29 mouse cellular contexts compared by ENCODE assay signal in genomic region chr17:23778447-23778846, GRCm38 (mm10). TPM values are rescaled to one million over a fixed set of nuclear protein-coding genes. Genes with fewer than 3 reads are reported as not detected.
A peak's percentile ranks its signal among the peaks of the same experiment; 100 is the strongest.
DNase-seq lines count a peak whose midpoint lies in the region; ATAC-seq and TF ChIP-seq lines count a peak whose summit lies in the region.
"Had no signal": no experiment of that assay in that cellular context is flagged by ENCODE, and none has a peak within 500 bp of the region (broad histone marks: within the 10 kb centered on the region; RNA-seq: fewer than 3 reads in every experiment).

No protein-coding gene starts in this region.

- H3K4me3 ChIP-seq in lung, embryonic 16.5 days (ENCODE audit: low read length), result no peak overlapping the region
- H3K4me3 ChIP-seq in lung, postnatal 0 days (ENCODE audit: low read depth, low read length), result no peak overlapping the region
- H3K4me3 ChIP-seq in forebrain, embryonic 11.5 days (ENCODE audit: low read depth, low read length), result no peak overlapping the region
- H3K4me3 ChIP-seq: embryonic facial prominence, embryonic 13.5 days; embryonic facial prominence, embryonic 15.5 days; erythroblast, embryonic 14.5 days; forebrain, embryonic 10.5 days; forebrain, embryonic 13.5 days; forebrain, embryonic 15.5 days had no signal

- H3K36me3 ChIP-seq in lung, embryonic 16.5 days (ENCODE audit: control insufficient read depth, insufficient read depth, low read length), result no peaks in the 10 kb centered on the region
- no peaks in the 10 kb centered on the region for H3K36me3 ChIP-seq in lung, postnatal 0 days (ENCODE audit: insufficient read depth, low read length)
- no peaks in the 10 kb centered on the region for H3K36me3 ChIP-seq in forebrain, embryonic 11.5 days (ENCODE audit: control insufficient read depth, insufficient read depth, low read length)
- H3K36me3 ChIP-seq: embryonic facial prominence, embryonic 15.5 days; forebrain, embryonic 15.5 days; G1E had no signal

- 0 out of 2 replicates have a peak, but pooled peaks cover 2% of the 10 kb centered on the region for H3K4me1 ChIP-seq in lung, embryonic 16.5 days (replicated peaks; ENCODE audit: control insufficient read depth, insufficient read depth, low read length)
- H3K4me1 ChIP-seq in lung, postnatal 0 days (ENCODE audit: insufficient read depth, low read depth, low read length), result no peaks in the 10 kb centered on the region
- H3K4me1 ChIP-seq in forebrain, embryonic 11.5 days (replicated peaks; ENCODE audit: control insufficient read depth, insufficient read depth, low read length), result no peaks in the 10 kb centered on the region
- H3K4me1 ChIP-seq: embryonic facial prominence, embryonic 13.5 days had no signal

- TF ChIP-seq EP300 in lung, postnatal 0 days (IDR thresholded peaks at IDR 0.05), result peak; percentile 65

- H3K4me2 ChIP-seq in lung, embryonic 16.5 days (ENCODE audit: low read depth, low read length), result no peak overlapping the region
- H3K4me2 ChIP-seq in lung, postnatal 0 days (replicated peaks; ENCODE audit: low read depth, low read length), result no peak overlapping the region
- H3K4me2 ChIP-seq in forebrain, embryonic 11.5 days (ENCODE audit: low read depth, low read length, severe bottlenecking), result no peak overlapping the region
- H3K4me2 ChIP-seq: embryonic facial prominence, embryonic 13.5 days; embryonic facial prominence, embryonic 15.5 days; forebrain, embryonic 13.5 days; forebrain, embryonic 15.5 days had no signal

- ATAC-seq in lung, embryonic 16.5 days (ENCODE audit: low read depth), result no peak
- peak; percentile 81 for ATAC-seq in lung, postnatal 0 days
- no peak for ATAC-seq in forebrain, embryonic 11.5 days (replicated peaks; ENCODE audit: low FRiP score)
- ATAC-seq: activated CD4-positive, CD25-positive, alpha-beta regulatory T cell, adult 4 months; CD4-positive, CD25-positive, alpha-beta regulatory T cell, adult 4 months; forebrain, embryonic 13.5 days; forebrain, embryonic 15.5 days; forebrain, postnatal 0 days; Patski had no signal

- DNase-seq in lung, adult 18-20 months, result peak; percentile 32 to 59
- no peak for DNase-seq in lung, postnatal 14 days
- DNase-seq in lung, postnatal 10 days, result no peak
- peak; percentile 72 for DNase-seq in lung, postnatal 0 days (ENCODE audit: low spot score)
- peak; percentile 47 for DNase-seq in lung, postnatal 36 days
- DNase-seq in forebrain, embryonic 11.5 days (ENCODE audit: low spot score), result no peak
- no peak for DNase-seq in cerebellum, adult 11 months
- DNase-seq: adrenal gland, adult 8-10 months; adrenal gland, postnatal 14 days; adrenal gland, postnatal 36 days; cerebellum, adult 18-20 months; cerebellum, adult 8-10 months; cerebellum, adult 9-11 months; cerebellum, postnatal 14 days; cerebellum, postnatal 36 days; embryo, embryonic 11 days; forebrain, postnatal 0 days had no signal

- TF ChIP-seq CTCF in lung, postnatal 0 days (IDR thresholded peaks at IDR 0.05), result no peak

- H3K9ac ChIP-seq in lung, embryonic 16.5 days (ENCODE audit: low read length), result 0 out of 2 replicates have a peak overlapping the region, but pooled peaks have one; percentile 28
- no peak overlapping the region for H3K9ac ChIP-seq in lung, postnatal 0 days (replicated peaks; ENCODE audit: low read depth)
- H3K9ac ChIP-seq in forebrain, embryonic 11.5 days (ENCODE audit: low read length), result no peak overlapping the region
- H3K9ac ChIP-seq: embryonic facial prominence, embryonic 13.5 days; embryonic facial prominence, embryonic 15.5 days; forebrain, embryonic 13.5 days; forebrain, embryonic 15.5 days; forebrain, postnatal 0 days had no signal

- 43% methylated on average over 2 of the region's 2 CpGs for WGBS in lung, embryonic 16.5 days
- 34% methylated on average over 2 of the region's 2 CpGs for WGBS in lung, postnatal 0 days
- WGBS in forebrain, embryonic 11.5 days, result 61% methylated on average over 2 of the region's 2 CpGs

- H3K27me3 ChIP-seq in lung, embryonic 16.5 days (ENCODE audit: control insufficient read depth, insufficient read depth, low read depth, low read length), result no peaks in the 10 kb centered on the region
- no peaks in the 10 kb centered on the region for H3K27me3 ChIP-seq in lung, postnatal 0 days (replicated peaks; ENCODE audit: insufficient read depth, low read length)
- H3K27me3 ChIP-seq in forebrain, embryonic 11.5 days (ENCODE audit: control insufficient read depth, insufficient read depth, low read length), result no peaks in the 10 kb centered on the region
- H3K27me3 ChIP-seq: CH12.LX; embryonic facial prominence, embryonic 13.5 days; embryonic facial prominence, embryonic 15.5 days; forebrain, embryonic 13.5 days; forebrain, embryonic 15.5 days; Patski had no signal

- no peaks in the 10 kb centered on the region for H3K9me3 ChIP-seq in lung, embryonic 16.5 days (ENCODE audit: control insufficient read depth, low read length)
- H3K9me3 ChIP-seq in lung, postnatal 0 days (ENCODE audit: low read length), result no peaks in the 10 kb centered on the region
- H3K9me3 ChIP-seq in forebrain, embryonic 11.5 days (ENCODE audit: control insufficient read depth, low read length), result no peaks in the 10 kb centered on the region
- H3K9me3 ChIP-seq: embryonic facial prominence, embryonic 13.5 days; embryonic facial prominence, embryonic 15.5 days; forebrain, embryonic 10.5 days; forebrain, embryonic 13.5 days; forebrain, embryonic 15.5 days; G1E had no signal

- H3K27ac ChIP-seq in lung, embryonic 16.5 days (ENCODE audit: low read length), result no peak overlapping the region
- peak overlapping the region; percentile 47; the same call in 1 of the 2 replicates for H3K27ac ChIP-seq in lung, postnatal 0 days (ENCODE audit: low read length)
- no peak overlapping the region for H3K27ac ChIP-seq in forebrain, embryonic 11.5 days (ENCODE audit: low read depth, low read length)
- H3K27ac ChIP-seq: embryonic facial prominence, embryonic 13.5 days; embryonic facial prominence, embryonic 15.5 days; forebrain, embryonic 10.5 days; forebrain, embryonic 13.5 days; forebrain, embryonic 15.5 days had no signal

RNA-seq across cellular contexts. Expression of gene Flywch1, which starts 7.0 kb away (rescaled TPM):
- 61.3 and 65.2 TPM in 2 replicates for polyA plus RNA-seq in lung, embryonic 16.5 days (2015; fragmentation: Nextera tagmentation; extraction: Ambion mirVana)
- polyA plus RNA-seq in lung, postnatal 0 days (2015; fragmentation: Nextera tagmentation; extraction: Ambion mirVana), result 43.1 and 43.5 TPM in 2 replicates
- polyA plus RNA-seq in forebrain, embryonic 11.5 days (2014; fragmentation: Nextera tagmentation; extraction: Ambion mirVana), result 167 and 174 TPM in 2 replicates

RNA-seq across cellular contexts. Expression of gene Flywch2, which starts 7.4 kb away (rescaled TPM):
- 29.0 and 31.4 TPM in 2 replicates for polyA plus RNA-seq in lung, embryonic 16.5 days (2015; fragmentation: Nextera tagmentation; extraction: Ambion mirVana)
- 14.7 and 18.6 TPM in 2 replicates for polyA plus RNA-seq in lung, postnatal 0 days (2015; fragmentation: Nextera tagmentation; extraction: Ambion mirVana)
- polyA plus RNA-seq in forebrain, embryonic 11.5 days (2014; fragmentation: Nextera tagmentation; extraction: Ambion mirVana), result 22.0 and 28.7 TPM in 2 replicates
- polyA plus RNA-seq: erythroblast, embryonic 14.5 days; G1E had no signal

RNA-seq across cellular contexts. Expression of gene Srrm2, which starts 11.9 kb away (rescaled TPM):
- polyA plus RNA-seq in lung, embryonic 16.5 days (2015; fragmentation: Nextera tagmentation; extraction: Ambion mirVana), result 411 and 414 TPM in 2 replicates
- 284 and 354 TPM in 2 replicates for polyA plus RNA-seq in lung, postnatal 0 days (2015; fragmentation: Nextera tagmentation; extraction: Ambion mirVana)
- polyA plus RNA-seq in forebrain, embryonic 11.5 days (2014; fragmentation: Nextera tagmentation; extraction: Ambion mirVana), result 541 and 559 TPM in 2 replicates

RNA-seq across cellular contexts. Expression of gene Kremen2, which starts 32.8 kb away (rescaled TPM):
- polyA plus RNA-seq in lung, embryonic 16.5 days (2015; fragmentation: Nextera tagmentation; extraction: Ambion mirVana), result 0.25 and 0.83 TPM in 2 replicates
- polyA plus RNA-seq in lung, postnatal 0 days (2015; fragmentation: Nextera tagmentation; extraction: Ambion mirVana), result 0.41 and 0.52 TPM in 2 replicates
- polyA plus RNA-seq in forebrain, embryonic 11.5 days (2014; fragmentation: Nextera tagmentation; extraction: Ambion mirVana), result 2.2 and 2.6 TPM in 2 replicates
- polyA plus RNA-seq: erythroblast, embryonic 14.5 days; Patski had no signal

RNA-seq across cellular contexts. Expression of gene Paqr4, which starts 37.8 kb away (rescaled TPM):
- 51.8 and 52.7 TPM in 2 replicates for polyA plus RNA-seq in lung, embryonic 16.5 days (2015; fragmentation: Nextera tagmentation; extraction: Ambion mirVana)
- polyA plus RNA-seq in lung, postnatal 0 days (2015; fragmentation: Nextera tagmentation; extraction: Ambion mirVana), result 45.2 and 47.7 TPM in 2 replicates
- polyA plus RNA-seq in forebrain, embryonic 11.5 days (2014; fragmentation: Nextera tagmentation; extraction: Ambion mirVana), result 26.5 and 28.8 TPM in 2 replicates

Comparison
In these comparisons a context has a peak if more than half of its experiments do, and no peak if none do; other contexts are left out.
1. DNase-seq: peak in lung, adult 18-20 months (2 of 2), lung, postnatal 0 days (single experiment) and lung, postnatal 36 days (single experiment); none in lung, postnatal 14 days (single experiment), lung, postnatal 10 days (single experiment), forebrain, embryonic 11.5 days (single experiment) and cerebellum, adult 11 months (single experiment).